ENCODE assay signal across 7 mouse cellular contexts in genomic region chr9:120776456-120777001, GRCm38 (mm10).
DNase-seq lines count a peak whose midpoint lies in the region; ATAC-seq and TF ChIP-seq lines count a peak whose summit lies in the region.

No protein-coding gene starts in this region.

- H3K9me3 ChIP-seq in MEL (replicated peaks; ENCODE audit: insufficient read depth, low read length) = no peaks in the 10 kb centered on the region
- no peaks in the 10 kb centered on the region for H3K9me3 ChIP-seq in heart, embryonic 15.5 days (replicated peaks)
- no peaks in the 10 kb centered on the region for H3K9me3 ChIP-seq in limb, embryonic 14.5 days (ENCODE audit: control insufficient read depth, low read length)

- peak overlapping the region in 1 of 2 experiments; percentile 35; a peak in 1 of 4 replicates for H3K4me3 ChIP-seq in MEL (ENCODE audit: control insufficient read depth in 1 of 2, insufficient read depth in 1 of 2, low read depth in 2 of 2, low read length in 2 of 2)
- no peak overlapping the region for H3K4me3 ChIP-seq in heart, embryonic 15.5 days
- no peak overlapping the region for H3K4me3 ChIP-seq in limb, embryonic 14.5 days (replicated peaks; ENCODE audit: low read length)

- no peak overlapping the region for H3K4me2 ChIP-seq in heart, embryonic 15.5 days
- H3K4me2 ChIP-seq in limb, embryonic 14.5 days (replicated peaks; ENCODE audit: low read depth, low read length, severe bottlenecking) = no peak overlapping the region

- no peaks in the 10 kb centered on the region; a peak in 1 of 4 replicates for H3K27me3 ChIP-seq in MEL (ENCODE audit: control insufficient read depth in 1 of 2, insufficient read depth in 2 of 2, low read length in 2 of 2)
- H3K27me3 ChIP-seq in heart, embryonic 15.5 days = no peaks in the 10 kb centered on the region
- no peaks in the 10 kb centered on the region for H3K27me3 ChIP-seq in limb, embryonic 14.5 days (ENCODE audit: control insufficient read depth, insufficient read depth, low read length)

- no peak for TF ChIP-seq CTCF in MEL (IDR thresholded peaks at IDR 0.05 in 2 of 3, conservative IDR thresholded peaks at IDR 0.05 in 1 of 3; ENCODE audit: control insufficient read depth in 1 of 3, insufficient read depth in 1 of 3, low read depth in 2 of 3, low read length in 3 of 3, poor library complexity in 1 of 3, severe bottlenecking in 1 of 3)

- no peaks in the 10 kb centered on the region for H3K79me2 ChIP-seq in MEL (ENCODE audit: control insufficient read depth, insufficient read depth, low read length, poor library complexity)

- TF ChIP-seq RAD21 in MEL (IDR thresholded peaks at IDR 0.05; ENCODE audit: low read depth, low read length) = no peak

- peaks cover 0 to 14% of the 10 kb centered on the region in 2 experiments; a peak in 2 of 4 replicates for H3K36me3 ChIP-seq in MEL (ENCODE audit: control insufficient read depth in 1 of 2, insufficient read depth in 2 of 2, low read length in 2 of 2)
- no peaks in the 10 kb centered on the region for H3K36me3 ChIP-seq in heart, embryonic 15.5 days
- H3K36me3 ChIP-seq in limb, embryonic 14.5 days (ENCODE audit: control insufficient read depth, insufficient read depth, low read length) = no peaks in the 10 kb centered on the region

- H3K27ac ChIP-seq in MEL (ENCODE audit: control insufficient read depth, low read depth, low read length) = peak overlapping the region; percentile 82
- peak overlapping the region; percentile 69 for H3K27ac ChIP-seq in heart, embryonic 15.5 days
- H3K27ac ChIP-seq in limb, embryonic 14.5 days (replicated peaks; ENCODE audit: low read depth, low read length) = 0 out of 2 replicates have a peak overlapping the region, but pooled peaks have one; percentile 28

- ATAC-seq in heart, embryonic 15.5 days (replicated peaks; ENCODE audit: insufficient number of reproducible peaks, insufficient read depth, low FRiP score, low read depth) = peak; percentile 49
- 0 out of 2 replicates have a peak, but pooled peaks have one; percentile 23 for ATAC-seq in limb, embryonic 14.5 days (ENCODE audit: low FRiP score, low read depth)

- DNase-seq in MEL (ENCODE audit: low read depth, low spot score) = peak; percentile 90
- peak; percentile 80 for DNase-seq in adrenal gland, postnatal 14 days
- no peak for DNase-seq in limb, embryonic 14.5 days (ENCODE audit: low spot score)
- peak; percentile 59 for DNase-seq in naive thymus-derived CD4-positive, alpha-beta T cell, adult 2 months (ENCODE audit: low read depth)
- no peak for DNase-seq in left cerebral cortex, adult 9 months (ENCODE audit: low spot score in 2 of 2)
- DNase-seq in layer of hippocampus, postnatal 14 days (ENCODE audit: low spot score in 2 of 2) = no peak

- H3K4me1 ChIP-seq in MEL (ENCODE audit: control insufficient read depth in 1 of 2, insufficient read depth in 2 of 2, low read length in 2 of 2) = peaks cover 0 to 11% of the 10 kb centered on the region in 2 experiments
- H3K4me1 ChIP-seq in heart, embryonic 15.5 days (replicated peaks) = peaks cover 28% of the 10 kb centered on the region
- H3K4me1 ChIP-seq in limb, embryonic 14.5 days (ENCODE audit: control insufficient read depth, insufficient read depth, low read length) = no peaks in the 10 kb centered on the region

- no peak for TF ChIP-seq POLR2A in MEL (IDR thresholded peaks at IDR 0.05; ENCODE audit: control insufficient read depth in 1 of 2, insufficient read depth in 1 of 2, low read depth in 1 of 2, low read length in 2 of 2, poor library complexity in 1 of 2)
- no peak for TF ChIP-seq POLR2A in limb, embryonic 14.5 days (IDR thresholded peaks at IDR 0.05; ENCODE audit: borderline replicate concordance, extremely low read depth, insufficient read depth, insufficient read length)

- WGBS in heart, embryonic 15.5 days = 22% methylated on average over 4 of the region's 4 CpGs
- 53% methylated on average over 4 of the region's 4 CpGs for WGBS in limb, embryonic 14.5 days

- peak overlapping the region; percentile 48 for H3K9ac ChIP-seq in MEL (ENCODE audit: control insufficient read depth, low read depth, low read length, poor library complexity, severe bottlenecking)
- no peak overlapping the region for H3K9ac ChIP-seq in heart, embryonic 15.5 days
- no peak overlapping the region for H3K9ac ChIP-seq in limb, embryonic 14.5 days (ENCODE audit: low read depth, low read length, severe bottlenecking)

- peak; percentile 96 to 97 for TF ChIP-seq EP300 in MEL (IDR thresholded peaks at IDR 0.05; ENCODE audit: low read depth in 1 of 2, low read length in 2 of 2)

TF ChIP-seq in MEL, 35 proteins besides CTCF, POLR2A, EP300 and RAD21:
- TF ChIP-seq POLR2AphosphoS2 (IDR thresholded peaks at IDR 0.05; ENCODE audit: low read length) = no peak
- TF ChIP-seq ZC3H11A (IDR thresholded peaks at IDR 0.05; ENCODE audit: low read depth, low read length) = peak; percentile 3
- no peak for TF ChIP-seq GABPA (IDR thresholded peaks at IDR 0.05; ENCODE audit: low read depth, low read length)
- TF ChIP-seq USF2 (IDR thresholded peaks at IDR 0.05; ENCODE audit: borderline replicate concordance in 1 of 2, insufficient read depth in 1 of 2, low read depth in 1 of 2, low read length in 2 of 2) = peak in 1 of 2 experiments; percentile 61; a peak in 1 of 4 replicates
- TF ChIP-seq POLR2AphosphoS5 (IDR thresholded peaks at IDR 0.05; ENCODE audit: borderline replicate concordance, low read depth, low read length) = no peak
- TF ChIP-seq ZNF384 (IDR thresholded peaks at IDR 0.05; ENCODE audit: low read depth, low read length) = no peak
- peak; percentile 92 for TF ChIP-seq JUND (IDR thresholded peaks at IDR 0.05; ENCODE audit: low read depth, low read length)
- peak; percentile 82 for TF ChIP-seq RCOR1 (IDR thresholded peaks at IDR 0.05; ENCODE audit: low read depth, low read length)
- peak; percentile 27; the same call in 1 of the 2 replicates for TF ChIP-seq ZMIZ1 (IDR thresholded peaks at IDR 0.05; ENCODE audit: low read depth, low read length)
- TF ChIP-seq KAT2A (conservative IDR thresholded peaks at IDR 0.05; ENCODE audit: low read depth, low read length) = no peak
- TF ChIP-seq TBP (IDR thresholded peaks at IDR 0.05; ENCODE audit: low read depth, low read length) = peak; percentile 66; the same call in 1 of the 2 replicates
- peak; percentile 58 for TF ChIP-seq HCFC1 (IDR thresholded peaks at IDR 0.05; ENCODE audit: low read depth, low read length)
- peak; percentile 91 for TF ChIP-seq USF1 (IDR thresholded peaks at IDR 0.05; ENCODE audit: low read depth, low read length)
- peak; percentile 50; the same call in 1 of the 2 replicates for TF ChIP-seq MYC (IDR thresholded peaks at IDR 0.05; ENCODE audit: low read depth, low read length)
- TF ChIP-seq SIN3A (IDR thresholded peaks at IDR 0.05; ENCODE audit: low read length) = peak; percentile 93
- peak; percentile 97 for TF ChIP-seq BHLHE40 (IDR thresholded peaks at IDR 0.05; ENCODE audit: borderline replicate concordance, low read depth, low read length)
- TF ChIP-seq NELFE (IDR thresholded peaks at IDR 0.05; ENCODE audit: low read depth, low read length) = 0 out of 2 replicates have a peak, but pooled peaks have one; percentile 29
- TF ChIP-seq E2F4 (IDR thresholded peaks at IDR 0.05; ENCODE audit: borderline replicate concordance, low read depth, low read length) = no peak
- TF ChIP-seq ZKSCAN1 (IDR thresholded peaks at IDR 0.05; ENCODE audit: low read depth, low read length) = no peak
- peak; percentile 98 for TF ChIP-seq GATA1 (IDR thresholded peaks at IDR 0.05; ENCODE audit: low read depth, low read length)
- peak; percentile 99 for TF ChIP-seq ETS1 (IDR thresholded peaks at IDR 0.05; ENCODE audit: low read depth, low read length)
- peak; percentile 90 for TF ChIP-seq MXI1 (IDR thresholded peaks at IDR 0.05; ENCODE audit: low read depth, low read length)
- TF ChIP-seq CHD1 (IDR thresholded peaks at IDR 0.05; ENCODE audit: low read depth, low read length) = no peak
- peak; percentile 76 for TF ChIP-seq MYB (IDR thresholded peaks at IDR 0.05; ENCODE audit: low read depth, low read length)
- peak; percentile 57 for TF ChIP-seq MAX (IDR thresholded peaks at IDR 0.05; ENCODE audit: low read length)
- TF ChIP-seq SMC3 (IDR thresholded peaks at IDR 0.05; ENCODE audit: low read depth, low read length) = no peak
- peak; percentile 52; the same call in 1 of the 2 replicates for TF ChIP-seq MAFK (IDR thresholded peaks at IDR 0.05; ENCODE audit: borderline replicate concordance, low read depth, low read length)
- no peak for TF ChIP-seq NRF1 (IDR thresholded peaks at IDR 0.05; ENCODE audit: insufficient read depth, low read depth, low read length, poor library complexity, severe bottlenecking)
- TF ChIP-seq ELF1 (IDR thresholded peaks at IDR 0.05; ENCODE audit: low read depth, low read length) = 0 out of 2 replicates have a peak, but pooled peaks have one; percentile 10
- peak; percentile 86 for TF ChIP-seq TAL1 (IDR thresholded peaks at IDR 0.05; ENCODE audit: low read length)
- peak; percentile 91 for TF ChIP-seq TCF12 (IDR thresholded peaks at IDR 0.05; ENCODE audit: low read depth, low read length)
- TF ChIP-seq UBTF (IDR thresholded peaks at IDR 0.05; ENCODE audit: borderline replicate concordance, insufficient read depth, low read depth, low read length) = no peak
- peak; percentile 83 for TF ChIP-seq MAZ (IDR thresholded peaks at IDR 0.05; ENCODE audit: low read depth, low read length)
- peak; percentile 38; the same call in 1 of the 2 replicates for TF ChIP-seq CHD2 (IDR thresholded peaks at IDR 0.05; ENCODE audit: low read length)
- 0 out of 2 replicates have a peak, but pooled peaks have one; percentile 50 for TF ChIP-seq MEF2A (IDR thresholded peaks at IDR 0.05; ENCODE audit: extremely low read depth, insufficient replicate concordance, low read depth, low read length, poor library complexity, severe bottlenecking)
TF ChIP-seq in MEL: peak in this region for 24.

Comparison
In these comparisons a context has a peak if more than half of its experiments do, and no peak if none do; other contexts are left out.
1. DNase-seq: peak in MEL (single experiment), adrenal gland, postnatal 14 days (single experiment) and naive thymus-derived CD4-positive, alpha-beta T cell, adult 2 months (single experiment); none in limb, embryonic 14.5 days (single experiment), left cerebral cortex, adult 9 months (0 of 2) and layer of hippocampus, postnatal 14 days (0 of 2).
2. H3K27ac ChIP-seq: peak in every context shown above with its lines; median percentile 82 in MEL; 69 in heart, embryonic 15.5 days; 28 in limb, embryonic 14.5 days.